Mouse (Mus musculus) T-helper 1 cell (primary cell): ENCODE data around the gene Vmn1r124.
"Not testable (repeated sequence)": the region's sequence is repeated elsewhere in the genome, so short reads cannot be mapped to it uniquely, and the experiment has no call there.

Source experiments
- in situ Hi-C: fragments of 300-600 bp; cut with MboI, MseI; formaldehyde crosslinking; loops from one replicate; pipeline ENCODE4 v1.15.1; 2025; ENCODE audit warnings: high pct_unique_total_duplicates

Gene Vmn1r124

DNA sequence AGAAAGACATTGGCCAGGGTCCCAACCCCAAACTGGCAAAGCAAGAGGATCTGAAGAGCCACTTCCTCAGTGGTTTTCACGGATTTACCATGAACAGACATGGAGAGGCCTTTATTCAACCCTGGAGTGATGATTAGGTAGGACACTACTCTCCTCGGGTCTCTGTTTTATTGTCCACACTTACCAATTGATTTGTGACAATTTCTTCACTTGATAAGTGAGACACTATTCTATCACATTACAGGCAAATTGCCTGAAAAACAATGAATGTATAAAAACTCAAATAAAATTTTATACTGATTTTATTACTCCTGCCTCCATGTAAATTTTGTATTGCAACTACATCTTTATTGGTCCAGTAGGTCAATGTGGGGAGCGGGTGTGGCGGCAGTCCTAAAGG lies at the start of gene Vmn1r124:
Gene Vmn1r124, minus strand, starts transcription at position 101 of the 400 bp plus-strand sequence.
- in situ Hi-C loops: loop anchor here (10.0 to 25.0 kb wide), 3 partner anchors 177 to 1156 kb away; partner anchors contain the start of genes Gm6882 and Vmn1r132

GRCm38 (mm10) chr7:21301367-21301766 lies 41.0 kb upstream of the Vmn1r124 start, which contains the start of gene Vmn1r126:
Vmn1r126 (minus strand) TSS chr7:21301467.
- in situ Hi-C loops: not testable (repeated sequence)

DNA sequence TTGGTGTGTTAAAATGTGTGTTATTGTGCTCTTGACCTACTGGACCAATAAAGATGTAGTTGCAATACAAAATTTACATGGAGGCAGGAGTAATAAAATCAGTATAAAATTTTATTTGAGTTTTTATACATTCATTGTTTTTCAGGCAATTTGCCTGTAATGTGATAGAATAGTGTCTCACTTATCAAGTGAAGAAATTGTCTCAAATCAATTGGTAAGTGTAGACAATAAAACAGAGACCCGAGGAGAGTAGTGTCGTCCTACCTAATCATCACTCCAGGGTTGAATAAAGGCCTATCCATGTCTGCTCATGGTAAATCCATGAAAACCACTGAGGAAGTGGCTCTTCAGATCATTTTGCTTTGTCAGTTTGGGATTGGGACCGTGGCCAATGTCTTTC lies 11.5 kb upstream of the Vmn1r124 start, which contains the start of gene Vmn1r125:
Gene Vmn1r125, plus strand, starts transcription at position 301 of the 400 bp plus-strand sequence.
- in situ Hi-C loops: loop anchor here (25.0 kb wide), 2 partner anchors 165 to 340 kb away; partner anchors contain the start of genes Gm6882 and Vmn1r132
